Mouse (Mus musculus): ENCODE results near the gene Kmt2e.

The Kmt2e gene

GRCm38 (mm10) chr5:23393870-23394269 is 40.4 kb upstream of the Kmt2e start:
- Histone ChIP-seq H3K36me3 (ENCODE audit: insufficient read depth, low read length) (no peaks in the 10 kb centered on the region), H3K27me3 (ENCODE audit: insufficient read depth, low read length) (peaks cover 27% of the 10 kb centered on the region), H3K4me3 (replicated peaks; ENCODE audit: low read length) (no peak overlapping the region), H3K9me3 (ENCODE audit: low read length) (no peaks in the 10 kb centered on the region), H3K4me1 (replicated peaks; ENCODE audit: low read depth, low read length) (peaks cover 6% of the 10 kb centered on the region; the same call in 1 of the 2 replicates)
- TF ChIP-seq NANOG (IDR thresholded peaks at IDR 0.05; ENCODE audit: borderline replicate concordance, low read length), result no peak
- TF ChIP-seq CTCF (conservative IDR thresholded peaks at IDR 0.05; ENCODE audit: low read length), result no peak
- TF ChIP-seq POU5F1 (IDR thresholded peaks at IDR 0.05; ENCODE audit: borderline replicate concordance, low read length), result no peak

- no peaks in the 10 kb centered on the region for H3K36me3 ChIP-seq (ENCODE audit: insufficient read depth, low read length)
- no peaks in the 10 kb centered on the region for H3K9me3 ChIP-seq (ENCODE audit: low read length)
- peaks cover 6% of the 10 kb centered on the region; the same call in 1 of the 2 replicates for H3K4me1 ChIP-seq (replicated peaks; ENCODE audit: low read depth, low read length)
- H3K4me3 ChIP-seq (replicated peaks; ENCODE audit: low read length), result no peak overlapping the region
- peaks cover 31% of the 10 kb centered on the region for H3K27me3 ChIP-seq (ENCODE audit: insufficient read depth, low read length)
- no peak for TF ChIP-seq CTCF (conservative IDR thresholded peaks at IDR 0.05; ENCODE audit: low read length)
- no peak for TF ChIP-seq NANOG (IDR thresholded peaks at IDR 0.05; ENCODE audit: borderline replicate concordance, low read length)
- no peak for TF ChIP-seq POU5F1 (IDR thresholded peaks at IDR 0.05; ENCODE audit: borderline replicate concordance, low read length)
These were observed 39.7 kb upstream of the Kmt2e start for GRCm38 (mm10) chr5:23394366-23395145.

- no peak overlapping the region for H3K4me3 ChIP-seq (replicated peaks; ENCODE audit: low read length)
- H3K36me3 ChIP-seq (ENCODE audit: insufficient read depth, low read length), result no peaks in the 10 kb centered on the region
- TF ChIP-seq POU5F1 (IDR thresholded peaks at IDR 0.05; ENCODE audit: borderline replicate concordance, low read length) (no peak), NANOG (IDR thresholded peaks at IDR 0.05; ENCODE audit: borderline replicate concordance, low read length) (no peak), CTCF (conservative IDR thresholded peaks at IDR 0.05; ENCODE audit: low read length) (no peak)
- peaks cover 12% of the 10 kb centered on the region for H3K4me1 ChIP-seq (replicated peaks; ENCODE audit: low read depth, low read length)
- peaks cover 6% of the 10 kb centered on the region; the same call in 1 of the 2 replicates for H3K9me3 ChIP-seq (ENCODE audit: low read length)
- peaks cover 37% of the 10 kb centered on the region for H3K27me3 ChIP-seq (ENCODE audit: insufficient read depth, low read length)
These were observed 38.5 kb upstream of the Kmt2e start for GRCm38 (mm10) chr5:23395721-23396120.

GRCm38 (mm10) chr5:23396756-23397155 is 37.5 kb upstream of the Kmt2e start:
- TF ChIP-seq CTCF (conservative IDR thresholded peaks at IDR 0.05; ENCODE audit: low read length), result no peak
- no peak for TF ChIP-seq NANOG (IDR thresholded peaks at IDR 0.05; ENCODE audit: borderline replicate concordance, low read length)
- TF ChIP-seq POU5F1 (IDR thresholded peaks at IDR 0.05; ENCODE audit: borderline replicate concordance, low read length), result no peak
- Histone ChIP-seq H3K4me3 (replicated peaks; ENCODE audit: low read length) (no peak overlapping the region), H3K4me1 (replicated peaks; ENCODE audit: low read depth, low read length) (peaks cover 22% of the 10 kb centered on the region), H3K27me3 (ENCODE audit: insufficient read depth, low read length) (peaks cover 37% of the 10 kb centered on the region), H3K9me3 (ENCODE audit: low read length) (peaks cover 8% of the 10 kb centered on the region; the same call in 1 of the 2 replicates), H3K36me3 (ENCODE audit: insufficient read depth, low read length) (no peaks in the 10 kb centered on the region)

GRCm38 (mm10) chr5:23400156-23400555 is 34.1 kb upstream of the Kmt2e start:
- peaks cover 15% of the 10 kb centered on the region for H3K9me3 ChIP-seq (ENCODE audit: low read length)
- H3K4me3 ChIP-seq (replicated peaks; ENCODE audit: low read length), result no peak overlapping the region
- H3K27me3 ChIP-seq (ENCODE audit: insufficient read depth, low read length), result peaks cover 22% of the 10 kb centered on the region
- TF ChIP-seq CTCF (conservative IDR thresholded peaks at IDR 0.05; ENCODE audit: low read length) (no peak), NANOG (IDR thresholded peaks at IDR 0.05; ENCODE audit: borderline replicate concordance, low read length) (no peak), POU5F1 (IDR thresholded peaks at IDR 0.05; ENCODE audit: borderline replicate concordance, low read length) (no peak)
- H3K36me3 ChIP-seq (ENCODE audit: insufficient read depth, low read length), result no peaks in the 10 kb centered on the region
- H3K4me1 ChIP-seq (replicated peaks; ENCODE audit: low read depth, low read length), result peaks cover 36% of the 10 kb centered on the region

- H3K4me3 ChIP-seq (replicated peaks; ENCODE audit: low read length), result no peak overlapping the region
- H3K27me3 ChIP-seq (ENCODE audit: insufficient read depth, low read length), result peaks cover 19% of the 10 kb centered on the region
- H3K36me3 ChIP-seq (ENCODE audit: insufficient read depth, low read length), result no peaks in the 10 kb centered on the region
- H3K9me3 ChIP-seq (ENCODE audit: low read length), result peaks cover 22% of the 10 kb centered on the region
- peaks cover 42% of the 10 kb centered on the region for H3K4me1 ChIP-seq (replicated peaks; ENCODE audit: low read depth, low read length)
- TF ChIP-seq CTCF (conservative IDR thresholded peaks at IDR 0.05; ENCODE audit: low read length) (no peak), POU5F1 (IDR thresholded peaks at IDR 0.05; ENCODE audit: borderline replicate concordance, low read length) (no peak), NANOG (IDR thresholded peaks at IDR 0.05; ENCODE audit: borderline replicate concordance, low read length) (no peak)
These were observed 33.4 kb upstream of the Kmt2e start for GRCm38 (mm10) chr5:23400868-23401267.

GRCm38 (mm10) chr5:23401368-23401767 is 32.9 kb upstream of the Kmt2e start:
- peaks cover 15% of the 10 kb centered on the region for H3K27me3 ChIP-seq (ENCODE audit: insufficient read depth, low read length)
- H3K9me3 ChIP-seq (ENCODE audit: low read length), result peaks cover 23% of the 10 kb centered on the region
- TF ChIP-seq NANOG (IDR thresholded peaks at IDR 0.05; ENCODE audit: borderline replicate concordance, low read length), result peak; percentile 93
- TF ChIP-seq POU5F1 (IDR thresholded peaks at IDR 0.05; ENCODE audit: borderline replicate concordance, low read length), result no peak

GRCm38 (mm10) chr5:23401999-23402398 is 32.2 kb upstream of the Kmt2e start:
- Histone ChIP-seq H3K9me3 (ENCODE audit: low read length) (peaks cover 23% of the 10 kb centered on the region), H3K27me3 (ENCODE audit: insufficient read depth, low read length) (peaks cover 11% of the 10 kb centered on the region), H3K4me3 (replicated peaks; ENCODE audit: low read length) (no peak overlapping the region), H3K4me1 (replicated peaks; ENCODE audit: low read depth, low read length) (peaks cover 51% of the 10 kb centered on the region), H3K36me3 (ENCODE audit: insufficient read depth, low read length) (no peaks in the 10 kb centered on the region)
- no peak for TF ChIP-seq NANOG (IDR thresholded peaks at IDR 0.05; ENCODE audit: borderline replicate concordance, low read length)
- no peak for TF ChIP-seq CTCF (conservative IDR thresholded peaks at IDR 0.05; ENCODE audit: low read length)
- TF ChIP-seq POU5F1 (IDR thresholded peaks at IDR 0.05; ENCODE audit: borderline replicate concordance, low read length), result no peak

More at GRCm38 (mm10) chr5:23401368-23401767, 32.9 kb upstream of the Kmt2e start:
- no peaks in the 10 kb centered on the region for H3K36me3 ChIP-seq (ENCODE audit: insufficient read depth, low read length)
- H3K4me3 ChIP-seq (replicated peaks; ENCODE audit: low read length), result no peak overlapping the region
- peaks cover 47% of the 10 kb centered on the region for H3K4me1 ChIP-seq (replicated peaks; ENCODE audit: low read depth, low read length)
